In the genomic region with DNA sequence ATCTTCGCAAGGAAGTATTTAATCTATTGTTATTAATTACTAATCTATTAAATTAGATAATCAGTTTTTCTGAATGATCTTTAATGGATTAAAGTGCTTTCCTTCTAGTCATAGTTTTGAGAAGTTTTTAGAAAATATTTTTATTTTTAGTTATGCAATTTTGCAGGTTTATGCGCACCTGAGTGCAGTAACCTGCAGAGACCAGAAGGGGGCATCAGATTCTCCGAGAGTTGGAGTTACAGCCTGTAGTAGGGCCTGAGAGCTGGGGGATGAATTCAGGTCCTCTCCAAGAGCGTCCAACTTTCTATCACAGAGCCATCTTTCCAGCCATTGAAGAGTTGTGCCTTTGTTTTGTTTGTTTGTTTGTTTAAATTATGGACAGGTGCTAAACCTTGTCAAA, we compare ENCODE assay signal across 37 mouse cellular contexts. TPM values are rescaled to one million over a fixed set of nuclear protein-coding genes. Genes with fewer than 3 reads are reported as not detected.
A peak's percentile ranks its signal among the peaks of the same experiment; 100 is the strongest.
DNase-seq lines count a peak whose midpoint lies in the region; ATAC-seq and TF ChIP-seq lines count a peak whose summit lies in the region.
"Had no signal": no experiment of that assay in that cellular context is flagged by ENCODE, and none has a peak within 500 bp of the region (broad histone marks: within the 10 kb centered on the region; RNA-seq: fewer than 3 reads in every experiment).

No protein-coding gene starts in this region.

- H3K9ac ChIP-seq in midbrain, postnatal 0 days (replicated peaks; ENCODE audit: low read length, poor library complexity, severe bottlenecking): no peak overlapping the region
- no peak overlapping the region for H3K9ac ChIP-seq in midbrain, embryonic 14.5 days (replicated peaks; ENCODE audit: low read length)
- H3K9ac ChIP-seq in stomach, postnatal 0 days (ENCODE audit: low read length): no peak overlapping the region
- H3K9ac ChIP-seq in intestine, embryonic 15.5 days: no peak overlapping the region
- H3K9ac ChIP-seq: embryonic facial prominence, embryonic 15.5 days; forebrain, embryonic 12.5 days; forebrain, postnatal 0 days; heart, embryonic 12.5 days; hindbrain, embryonic 14.5 days; limb, embryonic 15.5 days; liver, embryonic 14.5 days; lung, embryonic 15.5 days; midbrain, embryonic 12.5 days; neural tube, embryonic 15.5 days had no signal

- peak; percentile 50 for TF ChIP-seq CTCF in layer of hippocampus, adult 2 months (conservative IDR thresholded peaks at IDR 0.05)
- peak; percentile 14; the same call in 1 of the 2 replicates for TF ChIP-seq CTCF in midbrain, postnatal 0 days (IDR thresholded peaks at IDR 0.05)
- TF ChIP-seq CTCF in stomach, postnatal 0 days (IDR thresholded peaks at IDR 0.05; ENCODE audit: low read depth): 0 out of 2 replicates have a peak, but pooled peaks have one; percentile 14

- no peaks in the 10 kb centered on the region for H3K36me3 ChIP-seq in midbrain, postnatal 0 days (ENCODE audit: insufficient read depth, low read length)
- H3K36me3 ChIP-seq in midbrain, embryonic 14.5 days (ENCODE audit: control insufficient read depth, insufficient read depth, low read length): no peaks in the 10 kb centered on the region
- no peaks in the 10 kb centered on the region for H3K36me3 ChIP-seq in stomach, postnatal 0 days (ENCODE audit: control insufficient read depth, insufficient read depth, low read length)
- no peaks in the 10 kb centered on the region for H3K36me3 ChIP-seq in intestine, embryonic 15.5 days
- H3K36me3 ChIP-seq: embryonic facial prominence, embryonic 15.5 days; forebrain, embryonic 12.5 days; heart, embryonic 12.5 days; limb, embryonic 10.5 days; limb, embryonic 15.5 days; lung, embryonic 15.5 days; midbrain, embryonic 12.5 days; neural tube, embryonic 15.5 days had no signal

- H3K4me3 ChIP-seq in layer of hippocampus, adult 2 months: no peak overlapping the region
- H3K4me3 ChIP-seq in midbrain, postnatal 0 days (ENCODE audit: low read depth, low read length): no peak overlapping the region
- no peak overlapping the region for H3K4me3 ChIP-seq in midbrain, embryonic 14.5 days (replicated peaks; ENCODE audit: low read depth, low read length)
- no peak overlapping the region for H3K4me3 ChIP-seq in stomach, postnatal 0 days (ENCODE audit: low read depth, low read length)
- no peak overlapping the region for H3K4me3 ChIP-seq in intestine, embryonic 15.5 days (replicated peaks)
- H3K4me3 ChIP-seq: embryonic facial prominence, embryonic 15.5 days; forebrain, embryonic 12.5 days; heart, embryonic 12.5 days; limb, embryonic 10.5 days; limb, embryonic 15.5 days; lung, embryonic 15.5 days; midbrain, embryonic 12.5 days; neural tube, embryonic 15.5 days had no signal

- H3K27me3 ChIP-seq in midbrain, postnatal 0 days (ENCODE audit: insufficient read depth, low read length): peaks cover 2% of the 10 kb centered on the region; the same call in 1 of the 2 replicates
- no peaks in the 10 kb centered on the region for H3K27me3 ChIP-seq in midbrain, embryonic 14.5 days (ENCODE audit: control insufficient read depth, insufficient read depth, low read length)
- no peaks in the 10 kb centered on the region for H3K27me3 ChIP-seq in stomach, postnatal 0 days (ENCODE audit: control insufficient read depth, insufficient read depth, low read length)
- H3K27me3 ChIP-seq in intestine, embryonic 15.5 days (replicated peaks): no peaks in the 10 kb centered on the region; the same call in 1 of the 2 replicates
- H3K27me3 ChIP-seq: heart, embryonic 12.5 days had no signal

- H3K27ac ChIP-seq in layer of hippocampus, adult 2 months: no peak overlapping the region
- H3K27ac ChIP-seq in midbrain, postnatal 0 days (ENCODE audit: low read depth, low read length): no peak overlapping the region
- no peak overlapping the region for H3K27ac ChIP-seq in midbrain, embryonic 14.5 days (replicated peaks; ENCODE audit: low read depth, low read length)
- H3K27ac ChIP-seq in stomach, postnatal 0 days (replicated peaks): no peak overlapping the region
- H3K27ac ChIP-seq in intestine, embryonic 15.5 days: no peak overlapping the region
- H3K27ac ChIP-seq: embryonic facial prominence, embryonic 15.5 days; forebrain, embryonic 12.5 days; hindbrain, embryonic 14.5 days; limb, embryonic 10.5 days; limb, embryonic 15.5 days; liver, embryonic 14.5 days; lung, embryonic 15.5 days; midbrain, embryonic 12.5 days; neural tube, embryonic 15.5 days had no signal

- no peak for DNase-seq in layer of hippocampus, adult 2 months (ENCODE audit: low spot score in 2 of 2)
- no peak for DNase-seq in layer of hippocampus, postnatal 14 days (ENCODE audit: low spot score in 2 of 2)
- no peak for DNase-seq in midbrain, postnatal 0 days (ENCODE audit: low spot score)
- DNase-seq in midbrain, embryonic 14.5 days: no peak
- peak; percentile 34 for DNase-seq in R1 (ENCODE audit: low read depth, low spot score)
- no peak for DNase-seq in stomach, postnatal 0 days (ENCODE audit: low spot score)
- DNase-seq: adrenal gland, postnatal 14 days; B cell, adult 2 months; cerebellum, adult 18-20 months; cerebellum, postnatal 10 days; forebrain, postnatal 0 days; gastrocnemius, postnatal 14 days; heart, adult 11 months; heart, postnatal 4 days; kidney, adult 9 months; kidney, postnatal 14 days; lung, postnatal 36 days; retina, postnatal 1 day; right cerebral cortex, postnatal 25 days; spleen, adult 18-20 months; thymus, postnatal 4 days had no signal

- H3K9me3 ChIP-seq in midbrain, postnatal 0 days (ENCODE audit: low read length): no peaks in the 10 kb centered on the region
- no peaks in the 10 kb centered on the region for H3K9me3 ChIP-seq in midbrain, embryonic 14.5 days (ENCODE audit: control insufficient read depth, low read length)
- H3K9me3 ChIP-seq in stomach, postnatal 0 days (ENCODE audit: control insufficient read depth, low read length): no peaks in the 10 kb centered on the region
- no peaks in the 10 kb centered on the region for H3K9me3 ChIP-seq in intestine, embryonic 15.5 days
- H3K9me3 ChIP-seq: embryonic facial prominence, embryonic 15.5 days; forebrain, embryonic 12.5 days; heart, embryonic 12.5 days; limb, embryonic 10.5 days; limb, embryonic 15.5 days; lung, embryonic 15.5 days; midbrain, embryonic 12.5 days; neural tube, embryonic 15.5 days had no signal

- H3K4me2 ChIP-seq in midbrain, postnatal 0 days (ENCODE audit: low read depth, low read length, poor library complexity, severe bottlenecking): no peak overlapping the region
- H3K4me2 ChIP-seq in midbrain, embryonic 14.5 days (ENCODE audit: low read length): no peak overlapping the region
- H3K4me2 ChIP-seq in stomach, postnatal 0 days (replicated peaks; ENCODE audit: low read depth): no peak overlapping the region
- H3K4me2 ChIP-seq in intestine, embryonic 15.5 days (replicated peaks): no peak overlapping the region
- H3K4me2 ChIP-seq: embryonic facial prominence, embryonic 15.5 days; forebrain, embryonic 12.5 days; heart, embryonic 12.5 days; hindbrain, embryonic 14.5 days; limb, embryonic 15.5 days; lung, embryonic 15.5 days; midbrain, embryonic 12.5 days; neural tube, embryonic 15.5 days had no signal

- WGBS in midbrain, postnatal 0 days: 82% methylated on average over 4 of the region's 4 CpGs
- WGBS in midbrain, embryonic 14.5 days: 89% methylated on average over 4 of the region's 4 CpGs
- WGBS in stomach, postnatal 0 days: 85% methylated on average over 4 of the region's 4 CpGs
- WGBS in intestine, embryonic 15.5 days: 88% methylated on average over 4 of the region's 4 CpGs

- no peak for ATAC-seq in midbrain, postnatal 0 days (ENCODE audit: low FRiP score)
- ATAC-seq in midbrain, embryonic 14.5 days (ENCODE audit: low FRiP score, low TSS enrichment): no peak
- ATAC-seq in stomach, postnatal 0 days (ENCODE audit: low FRiP score, low TSS enrichment): no peak
- ATAC-seq in intestine, embryonic 15.5 days: no peak
- ATAC-seq: forebrain, postnatal 0 days had no signal

- H3K4me1 ChIP-seq in midbrain, postnatal 0 days (ENCODE audit: insufficient read depth, low read length): no peaks in the 10 kb centered on the region
- no peaks in the 10 kb centered on the region for H3K4me1 ChIP-seq in midbrain, embryonic 14.5 days (ENCODE audit: control insufficient read depth, insufficient read depth, low read length)
- no peaks in the 10 kb centered on the region for H3K4me1 ChIP-seq in stomach, postnatal 0 days (replicated peaks; ENCODE audit: control insufficient read depth, insufficient read depth)
- no peaks in the 10 kb centered on the region for H3K4me1 ChIP-seq in intestine, embryonic 15.5 days (replicated peaks)
- H3K4me1 ChIP-seq: embryonic facial prominence, embryonic 15.5 days; forebrain, embryonic 12.5 days; heart, embryonic 12.5 days; limb, embryonic 10.5 days; limb, embryonic 15.5 days; lung, embryonic 15.5 days; midbrain, embryonic 12.5 days; neural tube, embryonic 15.5 days had no signal

- no peak for TF ChIP-seq EP300 in stomach, postnatal 0 days (optimal IDR thresholded peaks at IDR 0.05)

RNA-seq across cellular contexts. Expression of a gene that starts 16.1 kb away (rescaled TPM):
- not detected for total RNA-seq in layer of hippocampus, adult 2 months (2021)
- total RNA-seq in layer of hippocampus, postnatal 14 days (2021): not detected
- not detected in 2 replicates for total RNA-seq in midbrain, postnatal 0 days (2014; rRNA removed)
- polyA plus RNA-seq in midbrain, postnatal 0 days (2015; fragmentation: Nextera tagmentation; extraction: Ambion mirVana): not detected in 2 replicates
- not detected in 2 replicates for polyA plus RNA-seq in midbrain, embryonic 14.5 days (2014; fragmentation: Nextera tagmentation; extraction: Ambion mirVana)
- polyA plus RNA-seq in stomach, postnatal 0 days (2015; fragmentation: Nextera tagmentation; extraction: Ambion mirVana): 164 and 201 TPM in 2 replicates
- polyA plus RNA-seq in intestine, embryonic 15.5 days (2015; fragmentation: Nextera tagmentation; extraction: Ambion mirVana): 1.3 and 1.4 TPM in 2 replicates
- total RNA-seq: adrenal gland, postnatal 14 days; forebrain, postnatal 0 days; gastrocnemius, postnatal 14 days; heart, postnatal 4 days; layer of hippocampus, adult 18-20 months; layer of hippocampus, postnatal 25 days; megakaryocyte, adult 5-6 weeks had no signal
- polyA plus RNA-seq: cortical plate, adult 2 months; forebrain, postnatal 0 days; heart, postnatal 0 days; hindbrain, embryonic 14.5 days had no signal

RNA-seq across cellular contexts. Expression of a gene that starts 21.2 kb away (rescaled TPM):
- total RNA-seq in layer of hippocampus, adult 2 months (2021): 10 to 100 TPM; 37.0 to 44.7 TPM
- total RNA-seq in layer of hippocampus, postnatal 14 days (2021): 10 to 100 TPM; 38.2 to 43.0 TPM
- total RNA-seq in midbrain, postnatal 0 days (2014; rRNA removed): 23.2 and 36.3 TPM in 2 replicates
- polyA plus RNA-seq in midbrain, postnatal 0 days (2015; fragmentation: Nextera tagmentation; extraction: Ambion mirVana): 13.5 and 15.3 TPM in 2 replicates
- polyA plus RNA-seq in midbrain, embryonic 14.5 days (2014; fragmentation: Nextera tagmentation; extraction: Ambion mirVana): 17.5 and 20.0 TPM in 2 replicates
- 3.1 and 3.2 TPM in 2 replicates for polyA plus RNA-seq in stomach, postnatal 0 days (2015; fragmentation: Nextera tagmentation; extraction: Ambion mirVana)
- 5.5 and 6.9 TPM in 2 replicates for polyA plus RNA-seq in intestine, embryonic 15.5 days (2015; fragmentation: Nextera tagmentation; extraction: Ambion mirVana)

Comparison
In these comparisons a context has a peak if more than half of its experiments do, and no peak if none do; other contexts are left out.
1. RNA of a gene that starts 16.1 kb away (polyA plus RNA-seq): 164 to 201 TPM in stomach, postnatal 0 days; 1.3 to 1.4 TPM in intestine, embryonic 15.5 days, not detected in midbrain, postnatal 0 days and not detected in midbrain, embryonic 14.5 days; every median in the first group is over 10 times any median in the second.
2. Peak in every context shown above with its lines, with median percentiles within 50 percentile points of each other: CTCF ChIP-seq.